Mouse (Mus musculus): Measurements from ENCODE around the gene Efhc1.

- TF ChIP-seq GATA1 (IDR thresholded peaks at IDR 0.05; ENCODE audit: borderline replicate concordance, low read length) (no peak), FLI1 (IDR thresholded peaks at IDR 0.05; ENCODE audit: low read length) (no peak)
These were observed 35.1 kb downstream of the Efhc1 start for GRCm38 (mm10) chr1:20986378-20987056.
